Mouse (Mus musculus) CH12.LX (cell line): ENCODE results near the gene Slc28a3. TPM values are rescaled to one million over a fixed set of nuclear protein-coding genes. Genes with fewer than 3 reads are reported as not detected.

Source experiments
- DNase-seq: peaks from one replicate; pipeline ENCODE4 v3.0.0-alpha.2; 2013; ENCODE audit errors: extremely low read depth
- H3K27ac ChIP-seq: 2 replicates; pipeline ENCODE4 v1.5.1; 2012; ENCODE audit warnings: low read depth, mild to moderate bottlenecking, control low read depth, moderate library complexity; ENCODE audit not compliant: insufficient read depth
- H3K27me3 ChIP-seq: replicated peaks from 2 replicates; pipeline ENCODE3; 2012; ENCODE audit warnings: inconsistent platforms
- H3K36me3 ChIP-seq, 2 experiments: replicated peaks in 1 of 2; 2 replicates each; pipeline versions ENCODE3 to v1.6.1; 2012; ENCODE audit warnings: inconsistent platforms in 1 of 2, low read length in 1 of 2, mild to moderate bottlenecking in 1 of 2, mixed read lengths in 1 of 2, moderate library complexity in 1 of 2; ENCODE audit not compliant: control insufficient read depth in 1 of 2, insufficient read depth in 1 of 2
- H3K4me1 ChIP-seq, 2 experiments: 2 replicates each; pipeline ENCODE4 v1.6.1; 2012; ENCODE audit warnings: inconsistent platforms in 1 of 2, moderate library complexity in 1 of 2; ENCODE audit not compliant: insufficient read depth in 2 of 2, control insufficient read depth in 1 of 2
- H3K4me2 ChIP-seq: 2 replicates; pipeline ENCODE4 v1.6.1; 2012; ENCODE audit warnings: low read depth, mild to moderate bottlenecking, control low read depth; ENCODE audit not compliant: poor library complexity, insufficient read depth, severe bottlenecking
- H3K4me3 ChIP-seq, 3 experiments: fragments of 150-350 bp in 1 of 3; sonication (generic) in 1 of 3; replicated peaks in 1 of 3; 2 replicates each; pipeline versions ENCODE3 to v1.5.1; 2011 to 2012; ENCODE audit warnings: low read depth in 2 of 3, low read length in 2 of 3, mild to moderate bottlenecking in 2 of 3, moderate library complexity in 2 of 3, control low read depth in 1 of 3, improper control_type of control experiment in 1 of 3, inconsistent platforms in 1 of 3, mixed read lengths in 1 of 3; ENCODE audit not compliant: poor library complexity in 1 of 3
- H3K79me2 ChIP-seq: replicated peaks from 2 replicates; pipeline ENCODE4 v1.6.1; 2012; ENCODE audit warnings: mild to moderate bottlenecking, moderate library complexity; ENCODE audit not compliant: control insufficient read depth, poor library complexity, insufficient read depth, severe bottlenecking; ENCODE audit errors: extremely low read depth
- H3K9ac ChIP-seq: 2 replicates; pipeline ENCODE4 v1.6.1; 2012; ENCODE audit warnings: low read depth, mild to moderate bottlenecking, control low read depth, moderate library complexity; ENCODE audit not compliant: insufficient read depth
- H3K9me3 ChIP-seq: replicated peaks from 2 replicates; pipeline ENCODE3; 2012; ENCODE audit warnings: low read length, inconsistent platforms, mixed read lengths
- CHD1 ChIP-seq: IDR thresholded peaks from 2 replicates; pipeline ENCODE4 v1.6.1; 2012; ENCODE audit warnings: low read depth, low read length, improper control_type of control experiment, inconsistent platforms
- CHD2 ChIP-seq: IDR thresholded peaks from 2 replicates; pipeline ENCODE4 v1.6.1; 2011; ENCODE audit warnings: low read length, improper control_type of control experiment
- CTCF ChIP-seq, 2 experiments: IDR thresholded peaks in 1 of 2; conservative IDR thresholded peaks in 1 of 2; 2 replicates each; pipeline ENCODE4 v1.5.1; 2011 to 2012; ENCODE audit warnings: low read depth in 2 of 2, low read length in 2 of 2, improper control_type of control experiment in 1 of 2, inconsistent platforms in 1 of 2, mild to moderate bottlenecking in 1 of 2, moderate library complexity in 1 of 2
- E2F4 ChIP-seq: IDR thresholded peaks from 2 replicates; pipeline ENCODE4 v1.6.1; 2011; ENCODE audit warnings: low read depth, low read length, improper control_type of control experiment; ENCODE audit not compliant: insufficient replicate concordance
- ELF1 ChIP-seq: IDR thresholded peaks from 2 replicates; pipeline ENCODE4 v1.6.1; 2014; ENCODE audit warnings: low read depth, mild to moderate bottlenecking, inconsistent platforms, low read length, improper control_type of control experiment
- EP300 ChIP-seq: IDR thresholded peaks from 2 replicates; pipeline ENCODE4 v1.6.1; 2011; ENCODE audit warnings: low read length, improper control_type of control experiment
- ETS1 ChIP-seq: conservative IDR thresholded peaks from 2 replicates; pipeline ENCODE4 v1.6.1; 2012; ENCODE audit warnings: low read depth, mild to moderate bottlenecking, inconsistent platforms, low read length, improper control_type of control experiment, moderate library complexity
- HCFC1 ChIP-seq: IDR thresholded peaks from 2 replicates; pipeline ENCODE4 v1.6.1; 2012; ENCODE audit warnings: low read depth, mild to moderate bottlenecking, inconsistent platforms, low read length, improper control_type of control experiment
- JUN ChIP-seq: IDR thresholded peaks from 2 replicates; pipeline ENCODE4 v1.6.1; 2011; ENCODE audit warnings: low read depth, mild to moderate bottlenecking, low read length, improper control_type of control experiment, moderate library complexity; ENCODE audit not compliant: insufficient read depth
- JUND ChIP-seq: conservative IDR thresholded peaks from 2 replicates; pipeline ENCODE4 v1.6.1; 2011; ENCODE audit warnings: low read depth, low read length, improper control_type of control experiment
- MAZ ChIP-seq: IDR thresholded peaks from 2 replicates; pipeline ENCODE4 v1.6.1; 2012; ENCODE audit warnings: low read depth, mild to moderate bottlenecking, inconsistent platforms, low read length, improper control_type of control experiment, moderate library complexity
- MEF2A ChIP-seq: IDR thresholded peaks from 2 replicates; pipeline ENCODE4 v1.6.1; 2014; ENCODE audit warnings: low read depth, mild to moderate bottlenecking, inconsistent platforms, low read length, improper control_type of control experiment, borderline replicate concordance
- MXI1 ChIP-seq: IDR thresholded peaks from 2 replicates; pipeline ENCODE4 v1.6.1; 2011; ENCODE audit warnings: mild to moderate bottlenecking, low read depth, low read length, improper control_type of control experiment
- MYC ChIP-seq: IDR thresholded peaks from 2 replicates; pipeline ENCODE4 v1.6.1; 2011; ENCODE audit warnings: low read depth, mild to moderate bottlenecking, improper control_type of control experiment, low read length
- NELFE ChIP-seq: IDR thresholded peaks from 2 replicates; pipeline ENCODE4 v1.6.1; 2011; ENCODE audit warnings: low read depth, low read length, improper control_type of control experiment
- NRF1 ChIP-seq: IDR thresholded peaks from 2 replicates; pipeline ENCODE4 v1.6.1; 2014; ENCODE audit warnings: low read depth, mild to moderate bottlenecking, inconsistent platforms, low read length, improper control_type of control experiment, moderate library complexity
- PAX5 ChIP-seq: IDR thresholded peaks from 2 replicates; pipeline ENCODE4 v1.6.1; 2012; ENCODE audit warnings: low read length, inconsistent platforms, mixed read lengths
- POLR2AphosphoS2 ChIP-seq: IDR thresholded peaks from 2 replicates; pipeline ENCODE4 v1.6.1; 2011; ENCODE audit warnings: low read depth, low read length, improper control_type of control experiment
- RAD21 ChIP-seq: IDR thresholded peaks from 2 replicates; pipeline ENCODE4 v1.6.1; 2011; ENCODE audit warnings: low read depth, mild to moderate bottlenecking, low read length, improper control_type of control experiment, moderate library complexity
- SMC3 ChIP-seq: IDR thresholded peaks from 2 replicates; pipeline ENCODE4 v1.6.1; 2011; ENCODE audit warnings: low read depth, low read length, improper control_type of control experiment
- UBTF ChIP-seq: IDR thresholded peaks from 2 replicates; pipeline ENCODE4 v1.6.1; 2012; ENCODE audit warnings: low read depth, mild to moderate bottlenecking, inconsistent platforms, low read length, improper control_type of control experiment, moderate library complexity
- USF2 ChIP-seq: conservative IDR thresholded peaks from 2 replicates; pipeline ENCODE4 v1.6.1; 2011; ENCODE audit warnings: low read depth, low read length, improper control_type of control experiment
- ZC3H11A ChIP-seq: IDR thresholded peaks from 2 replicates; pipeline ENCODE4 v1.6.1; 2012; ENCODE audit warnings: low read depth, mild to moderate bottlenecking, inconsistent platforms, low read length, improper control_type of control experiment
- ZKSCAN1 ChIP-seq: IDR thresholded peaks from 2 replicates; pipeline ENCODE4 v1.6.1; 2012; ENCODE audit warnings: low read depth, inconsistent platforms, low read length, improper control_type of control experiment, borderline replicate concordance
- ZMIZ1 ChIP-seq: IDR thresholded peaks from 2 replicates; pipeline ENCODE4 v1.6.1; 2012; ENCODE audit warnings: low read depth, mild to moderate bottlenecking, inconsistent platforms, low read length, improper control_type of control experiment
- dilution Hi-C: fragments of 300-500 bp; cut with MboI; formaldehyde crosslinking; loops from 2 replicates; pipeline ENCODE4 v1.14.3; 2020; ENCODE audit warnings: low sequenced_read_pairs; ENCODE audit not compliant: extremely low pct_unique_long_range_greater_than_20kb, extremely low pct_ligation_motif_present
- in situ Hi-C: fragments of 300-500 bp; cut with MboI; formaldehyde crosslinking; loops from 3 replicates; pipeline ENCODE4 v1.14.3; 2019; ENCODE audit warnings: low sequenced_read_pairs, low pct_ligation_motif_present, low pct_unique_long_range_greater_than_20kb, mixed read lengths
- polyA plus RNA-seq: library from polyadenylated mRNA; unstranded; fragments of >175 nt; gene quantifications from 2 replicates; pipeline ENCODE4 v1.2.1, GENCODE M21; 2012; ENCODE audit warnings: low read depth; ENCODE audit not compliant: insufficient read length
- total RNA-seq, 2 experiments: library from RNA; depleted of rRNA; stranded (reverse); fragments of 300-350 nt in 1 of 2; fragments of >200 nt in 1 of 2; gene quantifications; 2 replicates each; pipeline ENCODE4 v1.2.3; 2012 to 2014

Gene Slc28a3
- total and polyA plus RNA-seq, 3 experiments, result not detected

DNA sequence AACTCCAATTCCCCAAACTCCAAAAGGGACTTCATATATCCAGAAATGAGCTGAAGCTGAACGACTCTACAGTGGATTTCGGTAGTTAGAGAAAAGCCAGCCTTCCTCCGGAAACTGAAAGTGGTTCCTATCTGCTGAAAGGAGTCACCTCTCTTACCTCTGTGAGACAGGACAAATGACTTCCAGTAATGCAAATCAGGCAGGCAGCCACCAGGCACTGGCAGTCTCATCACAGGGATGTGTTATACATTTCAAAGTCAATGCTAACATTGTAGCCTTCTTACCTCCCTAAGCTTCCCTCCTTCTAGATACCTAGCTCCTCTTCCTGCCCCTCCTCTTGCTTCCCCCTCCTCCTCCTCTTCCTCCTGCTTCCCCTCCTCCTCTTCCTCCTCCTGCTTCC is 101.4 kb downstream of the Slc28a3 start:
- Histone ChIP-seq H3K27ac (no peak overlapping the region), H3K79me2 (no peaks in the 10 kb centered on the region), H3K9me3 (no peaks in the 10 kb centered on the region), H3K4me1 (peaks cover 0 to 3% of the 10 kb centered on the region in 2 experiments; a peak in 1 of 4 replicates), H3K9ac (no peak overlapping the region), H3K4me3 (no peak overlapping the region), H3K4me2 (no peak overlapping the region), H3K27me3 (no peaks in the 10 kb centered on the region)
- in situ Hi-C loops, result no loop called here
- no peak for DNase-seq
- dilution Hi-C loops, result no loop called here
- TF ChIP-seq MAZ (no peak), MEF2A (no peak), RAD21 (no peak), CHD2 (no peak), ZC3H11A (no peak), MXI1 (no peak), ZMIZ1 (no peak), JUND (no peak)
- TF ChIP-seq, all 38 proteins: peak for 0
- H3K36me3 ChIP-seq, result no peaks in the 10 kb centered on the region

DNA sequence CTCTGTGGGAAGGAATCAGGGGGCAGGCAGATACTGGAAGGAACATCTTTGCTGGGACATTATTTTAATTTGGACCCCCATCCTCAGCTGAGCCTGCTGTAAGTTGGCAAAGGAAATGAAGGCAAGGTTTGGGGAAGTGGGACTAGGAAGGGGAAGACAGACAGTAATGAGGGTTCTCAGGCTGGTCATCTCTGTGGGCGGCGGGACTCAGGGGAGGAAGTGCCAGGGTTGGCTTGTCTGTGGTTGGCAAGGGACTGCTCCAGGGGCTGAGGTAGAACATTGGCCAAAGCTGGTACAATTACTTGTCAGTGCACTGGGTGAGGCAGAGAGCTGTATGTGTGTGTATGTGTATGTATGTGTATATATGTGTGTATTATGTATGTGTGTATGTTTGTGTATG is 107.1 kb downstream of the Slc28a3 start:
- no peak overlapping the region for H3K4me2 ChIP-seq
- TF ChIP-seq POLR2AphosphoS2, result no peak
- no peak for TF ChIP-seq ZKSCAN1
- TF ChIP-seq NELFE, result no peak
- TF ChIP-seq EP300, result no peak
- no peak for TF ChIP-seq CHD1
- TF ChIP-seq ETS1, result no peak
- no peak for TF ChIP-seq RAD21
- TF ChIP-seq UBTF, result no peak
- H3K9me3 ChIP-seq, result no peaks in the 10 kb centered on the region
- H3K79me2 ChIP-seq, result no peaks in the 10 kb centered on the region
- no peaks in the 10 kb centered on the region for H3K36me3 ChIP-seq
- H3K9ac ChIP-seq, result no peak overlapping the region
- no peak overlapping the region for H3K4me3 ChIP-seq
- DNase-seq, result no peak
- H3K4me1 ChIP-seq, result peaks cover 0 to 3% of the 10 kb centered on the region in 2 experiments; a peak in 1 of 4 replicates
- no peaks in the 10 kb centered on the region for H3K27me3 ChIP-seq
- no peak overlapping the region for H3K27ac ChIP-seq
- in situ Hi-C loops, result no loop called here
- dilution Hi-C loops, result no loop called here

DNA sequence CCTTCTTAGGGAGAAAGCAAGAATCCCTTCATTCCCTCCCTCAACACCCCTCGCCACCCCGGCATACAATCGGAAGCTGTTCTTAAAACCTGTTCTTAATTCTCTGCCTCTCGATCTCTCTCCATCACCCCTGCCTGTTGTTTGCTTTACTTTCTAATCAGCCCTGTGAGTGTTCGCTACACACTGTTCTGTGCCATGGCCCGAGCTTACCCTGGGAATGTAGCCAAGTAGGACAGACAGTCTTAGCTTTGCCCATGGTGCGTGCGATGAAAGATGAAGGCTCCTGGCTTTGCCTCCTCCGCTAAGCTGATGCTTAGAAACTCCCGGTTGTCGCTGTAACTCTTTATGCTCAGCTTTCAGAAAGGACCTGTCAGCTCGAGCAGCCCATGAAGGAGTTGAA is 112.9 kb downstream of the Slc28a3 start:
- in situ Hi-C loops, result no loop called here
- H3K4me2 ChIP-seq, result no peak overlapping the region
- no peaks in the 10 kb centered on the region for H3K9me3 ChIP-seq
- no peak overlapping the region for H3K9ac ChIP-seq
- dilution Hi-C loops, result no loop called here
- no peaks in the 10 kb centered on the region for H3K36me3 ChIP-seq
- H3K27me3 ChIP-seq, result peaks cover 5% of the 10 kb centered on the region
- TF ChIP-seq JUN (no peak), MYC (no peak), CHD2 (no peak), MEF2A (no peak), E2F4 (no peak), HCFC1 (no peak), SMC3 (no peak), MXI1 (no peak), USF2 (no peak), NRF1 (no peak), ETS1 (no peak), PAX5 (no peak), RAD21 (no peak), CTCF (conservative IDR thresholded peaks at IDR 0.05 in 1 of 2, IDR thresholded peaks at IDR 0.05 in 1 of 2; ENCODE audit: low read depth in 2 of 2, low read length in 2 of 2) (no peak), CHD1 (no peak), ELF1 (no peak)
- no peaks in the 10 kb centered on the region for H3K4me1 ChIP-seq
- DNase-seq, result no peak
- H3K4me3 ChIP-seq, result no peak overlapping the region
- H3K27ac ChIP-seq, result no peak overlapping the region
- H3K79me2 ChIP-seq, result no peaks in the 10 kb centered on the region
